Mouse (Mus musculus) cerebellum, adult 9-10 months (tissue): Measurements from ENCODE around the gene Dok4.
A peak's percentile ranks its signal among the peaks of the same experiment; 100 is the strongest.
"Not testable (repeated sequence)": the region's sequence is repeated elsewhere in the genome, so short reads cannot be mapped to it uniquely, and the experiment has no call there.

Experiments
- DNase-seq: peaks from one replicate; pipeline ENCODE4 v3.0.0; 2022

The Dok4 gene

DNA sequence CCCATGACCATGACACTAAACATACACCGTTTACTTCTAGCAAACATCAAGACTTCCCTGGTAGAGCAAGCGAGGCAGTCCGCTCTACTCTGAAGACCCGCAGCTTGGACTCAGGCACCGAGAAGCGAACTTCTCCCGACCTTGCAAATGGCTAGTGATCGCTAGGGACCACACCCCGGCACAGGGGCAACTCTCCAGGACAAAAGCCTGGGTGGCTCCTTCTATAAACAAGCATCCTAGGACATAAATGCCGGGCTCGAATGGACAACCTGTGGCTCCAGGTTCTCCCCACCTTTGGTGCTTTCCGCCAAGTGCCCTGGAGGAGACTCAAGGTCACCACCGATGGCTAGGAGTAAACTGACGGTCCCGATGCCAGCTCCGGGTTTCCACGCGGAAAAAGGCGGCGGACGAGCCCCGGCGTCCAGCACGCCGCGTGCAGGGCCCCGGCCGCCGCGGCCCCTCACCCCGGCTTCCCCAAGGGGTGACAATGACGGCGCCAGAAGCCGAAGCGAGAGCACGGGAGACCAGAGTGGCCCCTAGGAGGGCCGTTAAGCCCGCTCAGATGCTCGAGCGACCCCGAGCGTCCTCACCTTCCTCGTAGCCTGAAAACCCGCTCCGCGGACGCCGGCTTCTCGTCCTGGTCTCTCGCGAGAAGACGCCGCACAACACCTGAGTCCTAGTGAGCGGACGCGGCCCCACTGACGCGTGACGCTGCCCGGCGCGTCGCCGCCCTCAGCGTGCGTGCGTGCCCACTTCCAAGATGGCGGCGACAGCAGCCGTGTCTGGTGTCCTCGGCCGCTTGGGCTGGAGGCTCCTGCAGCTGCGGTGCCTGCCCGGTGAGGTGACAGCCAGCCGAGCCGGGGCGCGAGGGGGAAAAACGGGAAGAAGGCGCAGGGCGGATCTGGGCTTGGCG is 38.2 kb downstream of the Dok4 start, which contains the start of the genes Coq9 and Ciapin1:
Gene Coq9 (plus strand): TSS at position 660 of the 913 bp plus-strand sequence.
Gene Ciapin1 (minus strand): TSS at position 697 of the 913 bp plus-strand sequence.
- peak; percentile 94 for DNase-seq

GRCm38 (mm10) chr8:94836456-94837240 is 39.5 kb downstream of the Dok4 start:
- DNase-seq = no peak

GRCm38 (mm10) chr8:94835751-94836150 is 40.4 kb downstream of the Dok4 start:
- not testable (repeated sequence) for DNase-seq

DNA sequence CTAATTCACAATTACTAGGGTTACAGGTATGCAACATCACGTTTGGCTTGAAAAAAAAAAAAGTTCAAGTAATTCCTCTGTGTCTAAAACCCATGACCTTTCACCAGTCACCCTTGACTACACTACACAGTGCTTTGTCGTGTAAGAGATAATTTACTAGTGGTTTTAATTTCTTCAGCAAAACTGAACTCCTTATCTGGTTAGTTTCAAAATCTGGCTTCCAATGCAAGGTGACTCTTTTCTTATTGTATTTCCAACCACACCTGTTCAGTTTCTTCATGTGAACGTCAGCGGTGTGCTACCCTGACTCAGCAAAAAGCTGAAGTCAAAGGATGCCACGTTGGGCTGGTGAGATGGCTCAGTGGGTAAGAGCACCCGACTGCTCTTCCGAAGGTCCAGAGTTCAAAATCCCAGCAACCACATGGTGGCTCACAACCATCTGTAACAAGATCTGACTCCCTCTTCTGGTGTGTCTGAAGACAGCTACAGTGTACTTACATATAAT is 42.2 kb downstream of the Dok4 start:
- DNase-seq = not testable (repeated sequence)

DNA sequence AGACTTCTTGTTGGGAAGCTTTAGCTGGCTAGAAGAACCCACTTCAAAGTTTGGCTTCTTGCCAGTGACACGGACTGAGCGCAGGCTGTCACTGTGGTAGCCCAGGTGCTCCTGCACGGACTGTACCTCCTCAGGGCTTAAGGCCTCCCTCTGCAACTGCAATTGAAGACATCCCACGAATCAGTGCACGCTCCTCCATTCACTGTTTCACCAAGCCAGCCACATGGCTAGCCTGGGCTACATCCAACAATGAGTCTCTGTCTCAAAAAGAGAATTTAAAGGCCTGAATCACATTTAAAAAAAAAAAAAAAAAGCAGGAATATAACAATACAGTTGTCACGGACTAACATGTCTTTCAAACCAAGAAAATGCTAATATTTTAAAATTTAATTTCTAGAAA is 47.8 kb downstream of the Dok4 start:
- no peak for DNase-seq

DNA sequence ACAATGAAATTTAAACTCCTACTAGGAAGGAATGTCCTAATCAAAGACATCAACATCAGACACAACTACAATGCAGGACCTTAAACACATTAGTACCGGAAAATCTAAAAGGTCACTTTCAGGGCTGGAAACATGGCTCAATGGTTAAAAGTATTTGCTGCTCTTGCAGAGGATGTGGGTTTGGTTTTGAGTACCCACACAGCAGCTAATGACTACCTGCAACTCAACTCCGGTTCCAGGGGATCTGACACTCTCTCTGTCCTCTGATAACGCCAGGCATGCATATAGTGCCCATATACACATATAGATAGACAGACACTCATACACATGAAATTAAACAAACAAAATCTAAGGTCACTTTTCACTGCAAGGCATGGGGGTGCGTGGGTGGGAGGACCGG is 49.9 kb downstream of the Dok4 start:
- no peak for DNase-seq

DNA sequence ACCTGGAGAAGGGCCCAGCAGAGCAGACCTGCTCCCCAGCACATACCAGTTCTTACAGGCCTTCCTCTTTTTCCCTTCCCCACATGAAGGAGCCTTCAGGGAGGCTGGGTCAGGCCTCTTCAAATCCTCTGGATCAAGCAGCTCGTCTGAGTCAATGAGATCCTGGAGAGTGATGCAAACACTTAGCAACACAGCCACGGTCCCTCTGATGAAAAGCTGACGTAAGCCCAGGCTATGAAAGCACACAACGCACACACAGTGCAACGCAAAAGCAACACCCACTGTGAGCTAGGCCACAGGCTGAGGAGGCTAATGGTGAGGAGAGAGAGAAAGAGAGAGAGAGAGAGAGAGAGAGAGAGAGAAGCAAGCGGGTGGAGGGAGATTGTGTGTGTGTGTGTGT is 51.0 kb downstream of the Dok4 start:
- no peak for DNase-seq

- peak; percentile 53 for DNase-seq
Observed at GRCm38 (mm10) chr8:94822637-94823560, 53.2 kb downstream of the Dok4 start.

DNA sequence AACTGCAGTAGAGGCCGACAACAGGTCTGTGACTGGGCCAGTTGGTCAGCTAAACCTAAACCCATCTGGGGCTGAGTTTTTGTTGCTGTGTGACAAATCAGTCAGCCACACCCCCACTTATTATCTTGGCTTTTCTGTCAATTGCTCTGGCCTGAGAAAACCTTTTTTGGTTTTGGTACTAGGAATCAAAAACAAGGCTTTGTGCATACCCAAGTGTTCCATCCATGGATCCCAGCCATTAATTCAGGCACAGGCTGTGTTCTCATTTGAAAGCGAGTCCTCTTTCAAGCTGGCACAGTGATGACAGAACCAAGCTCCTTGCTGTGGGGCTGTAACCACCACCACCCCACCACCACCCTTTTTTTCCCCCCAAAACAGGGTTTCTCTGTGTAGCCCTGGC is 54.7 kb downstream of the Dok4 start:
- DNase-seq = no peak

- DNase-seq = no peak
Observed at GRCm38 (mm10) chr8:94820553-94820952, 55.6 kb downstream of the Dok4 start.

DNA sequence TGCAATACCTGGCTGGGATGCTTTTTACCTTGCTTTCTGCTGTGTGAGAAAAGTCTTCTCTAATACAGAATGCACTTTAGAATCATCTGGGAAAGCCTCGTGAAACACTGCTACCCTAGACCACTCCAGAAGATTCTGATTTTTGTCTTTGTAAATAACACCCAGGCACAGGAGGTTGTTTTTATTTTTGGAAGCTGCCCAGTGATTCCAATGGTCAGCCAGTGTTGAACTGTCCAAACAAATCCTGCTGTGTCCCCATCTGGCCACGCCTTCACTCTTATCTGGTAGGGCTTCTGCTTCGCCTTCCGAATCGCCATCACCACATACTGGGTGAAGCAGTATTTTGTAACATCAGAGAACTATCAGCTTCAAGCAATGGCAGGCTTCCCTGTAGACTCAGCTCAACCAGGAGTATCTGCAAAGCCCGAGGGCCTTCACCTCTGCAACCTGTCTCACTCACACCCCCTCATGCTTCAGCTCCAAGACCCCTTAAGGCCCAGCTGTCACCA is 56.4 kb downstream of the Dok4 start:
- no peak for DNase-seq

DNA sequence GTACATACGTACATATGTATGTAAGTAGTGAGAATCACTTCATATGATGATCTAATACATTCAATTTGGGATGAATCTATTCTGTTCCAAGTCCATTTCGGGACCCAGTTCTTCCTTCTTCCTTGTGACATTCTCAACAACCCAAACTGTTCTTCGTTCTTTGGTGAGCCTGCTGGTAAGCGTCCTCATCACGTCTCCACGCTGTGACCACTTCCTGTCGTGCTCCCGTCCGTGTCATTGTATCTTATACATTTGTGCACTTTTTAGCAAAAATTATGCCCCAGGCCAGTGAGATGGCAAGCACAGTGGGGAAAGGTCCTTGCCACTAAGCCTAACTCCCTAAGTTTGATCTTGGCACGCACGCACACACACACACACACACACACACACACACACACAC is 58.2 kb downstream of the Dok4 start:
- no peak for DNase-seq

DNA sequence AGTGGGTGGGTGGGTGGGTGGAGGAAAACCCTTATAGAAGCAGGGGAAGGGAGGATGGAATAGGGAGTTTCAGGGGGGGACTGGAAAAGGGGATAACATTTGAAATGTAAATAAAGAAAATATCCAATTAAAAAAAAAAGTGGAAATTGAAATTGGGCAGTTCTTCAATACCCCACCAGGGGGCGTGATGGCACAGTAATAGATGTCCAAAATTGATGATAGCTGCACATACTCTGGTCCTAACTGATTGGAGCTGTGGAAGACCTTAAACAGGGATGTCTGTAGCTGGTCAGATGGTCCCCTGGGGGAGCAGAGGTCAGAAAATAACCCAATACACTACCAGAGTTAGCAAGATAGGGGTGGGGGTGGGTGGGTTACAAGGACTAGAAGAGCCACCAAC is 61.6 kb downstream of the Dok4 start:
- DNase-seq = peak; percentile 55
